Mouse (Mus musculus): ENCODE results near the gene Ccnt2. TPM values are rescaled to one million over a fixed set of nuclear protein-coding genes. Genes with fewer than 3 reads are reported as not detected.

Gene Ccnt2
- polyA plus RNA-seq, 1 experiment = 53.9 TPM

GRCm38 (mm10) chr1:127795087-127795769 lies 21.3 kb downstream of the Ccnt2 start:
- H3K27me3 ChIP-seq (ENCODE audit: control insufficient read depth, insufficient read depth, low read length) = no peaks in the 10 kb centered on the region
- WGBS = 77% methylated on average over 6 of the region's 6 CpGs
- no peak overlapping the region for H3K27ac ChIP-seq (ENCODE audit: insufficient read depth, low read length)
- no peak for DNase-seq
- no peak overlapping the region for H3K4me3 ChIP-seq (replicated peaks; ENCODE audit: insufficient read depth, low read depth, low read length)
- H3K4me1 ChIP-seq (ENCODE audit: control insufficient read depth, insufficient read depth, low read length) = 0 out of 2 replicates have a peak, but pooled peaks cover 3% of the 10 kb centered on the region
- no peak for TF ChIP-seq POLR2A (IDR thresholded peaks at IDR 0.05; ENCODE audit: borderline replicate concordance, insufficient read depth, low read length)
- TF ChIP-seq CTCF (IDR thresholded peaks at IDR 0.05; ENCODE audit: borderline replicate concordance, insufficient read depth, low read depth, low read length) = no peak

- Histone ChIP-seq H3K4me3 (replicated peaks; ENCODE audit: insufficient read depth, low read depth, low read length) (no peak overlapping the region), H3K27me3 (ENCODE audit: control insufficient read depth, insufficient read depth, low read length) (no peaks in the 10 kb centered on the region), H3K4me1 (ENCODE audit: control insufficient read depth, insufficient read depth, low read length) (0 out of 2 replicates have a peak, but pooled peaks cover 3% of the 10 kb centered on the region), H3K27ac (ENCODE audit: insufficient read depth, low read length) (no peak overlapping the region)
- no peak for DNase-seq
- no peak for TF ChIP-seq CTCF (IDR thresholded peaks at IDR 0.05; ENCODE audit: borderline replicate concordance, insufficient read depth, low read depth, low read length)
- TF ChIP-seq POLR2A (IDR thresholded peaks at IDR 0.05; ENCODE audit: borderline replicate concordance, insufficient read depth, low read length) = no peak
- WGBS = 92% methylated on average over 4 of the region's 4 CpGs
Measured at GRCm38 (mm10) chr1:127796341-127796740, 22.4 kb downstream of the Ccnt2 start.

GRCm38 (mm10) chr1:127796752-127797151 lies 22.8 kb downstream of the Ccnt2 start:
- no peak overlapping the region for H3K27ac ChIP-seq (ENCODE audit: insufficient read depth, low read length)
- no peak for DNase-seq
- 0 out of 2 replicates have a peak, but pooled peaks cover 3% of the 10 kb centered on the region for H3K4me1 ChIP-seq (ENCODE audit: control insufficient read depth, insufficient read depth, low read length)
- H3K27me3 ChIP-seq (ENCODE audit: control insufficient read depth, insufficient read depth, low read length) = no peaks in the 10 kb centered on the region
- no peak for TF ChIP-seq CTCF (IDR thresholded peaks at IDR 0.05; ENCODE audit: borderline replicate concordance, insufficient read depth, low read depth, low read length)
- no peak for TF ChIP-seq POLR2A (IDR thresholded peaks at IDR 0.05; ENCODE audit: borderline replicate concordance, insufficient read depth, low read length)
- H3K4me3 ChIP-seq (replicated peaks; ENCODE audit: insufficient read depth, low read depth, low read length) = no peak overlapping the region
- WGBS = 86% methylated on average over 1 of the region's 1 CpGs

- no peak overlapping the region for H3K4me3 ChIP-seq (replicated peaks; ENCODE audit: insufficient read depth, low read depth, low read length)
Measured at GRCm38 (mm10) chr1:127802916-127803315, 29.0 kb downstream of the Ccnt2 start.

GRCm38 (mm10) chr1:127808671-127809070 lies 34.7 kb downstream of the Ccnt2 start:
- no peaks in the 10 kb centered on the region for H3K27me3 ChIP-seq (ENCODE audit: control insufficient read depth, insufficient read depth, low read length)
- no peak for TF ChIP-seq POLR2A (IDR thresholded peaks at IDR 0.05; ENCODE audit: borderline replicate concordance, insufficient read depth, low read length)
- TF ChIP-seq CTCF (IDR thresholded peaks at IDR 0.05; ENCODE audit: borderline replicate concordance, insufficient read depth, low read depth, low read length) = no peak
- H3K27ac ChIP-seq (ENCODE audit: insufficient read depth, low read length) = no peak overlapping the region
- H3K4me1 ChIP-seq (ENCODE audit: control insufficient read depth, insufficient read depth, low read length) = no peaks in the 10 kb centered on the region
- DNase-seq = no peak
- no peak overlapping the region for H3K4me3 ChIP-seq (replicated peaks; ENCODE audit: insufficient read depth, low read depth, low read length)
- WGBS = 97% methylated on average over 7 of the region's 7 CpGs

More at GRCm38 (mm10) chr1:127802916-127803315, 29.0 kb downstream of the Ccnt2 start:
- no peak for DNase-seq
- Histone ChIP-seq H3K27ac (ENCODE audit: insufficient read depth, low read length) (no peak overlapping the region), H3K4me1 (ENCODE audit: control insufficient read depth, insufficient read depth, low read length) (no peaks in the 10 kb centered on the region), H3K27me3 (ENCODE audit: control insufficient read depth, insufficient read depth, low read length) (no peaks in the 10 kb centered on the region)
- WGBS = 90% methylated on average over 8 of the region's 8 CpGs
- TF ChIP-seq CTCF (IDR thresholded peaks at IDR 0.05; ENCODE audit: borderline replicate concordance, insufficient read depth, low read depth, low read length) (no peak), POLR2A (IDR thresholded peaks at IDR 0.05; ENCODE audit: borderline replicate concordance, insufficient read depth, low read length) (no peak)

- TF ChIP-seq CTCF (IDR thresholded peaks at IDR 0.05; ENCODE audit: borderline replicate concordance, insufficient read depth, low read depth, low read length) (no peak), POLR2A (IDR thresholded peaks at IDR 0.05; ENCODE audit: borderline replicate concordance, insufficient read depth, low read length) (no peak)
- H3K4me3 ChIP-seq (replicated peaks; ENCODE audit: insufficient read depth, low read depth, low read length) = no peak overlapping the region
- WGBS = 47% methylated on average over 7 of the region's 7 CpGs
- no peaks in the 10 kb centered on the region for H3K27me3 ChIP-seq (ENCODE audit: control insufficient read depth, insufficient read depth, low read length)
- DNase-seq = no peak
- H3K27ac ChIP-seq (ENCODE audit: insufficient read depth, low read length) = no peak overlapping the region
- H3K4me1 ChIP-seq (ENCODE audit: control insufficient read depth, insufficient read depth, low read length) = no peaks in the 10 kb centered on the region
Measured at GRCm38 (mm10) chr1:127812929-127813328, 39.0 kb downstream of the Ccnt2 start.

GRCm38 (mm10) chr1:127816381-127816780 lies 42.4 kb downstream of the Ccnt2 start:
- no peaks in the 10 kb centered on the region for H3K4me1 ChIP-seq (ENCODE audit: control insufficient read depth, insufficient read depth, low read length)
- no peak overlapping the region for H3K27ac ChIP-seq (ENCODE audit: insufficient read depth, low read length)
- H3K4me3 ChIP-seq (replicated peaks; ENCODE audit: insufficient read depth, low read depth, low read length) = no peak overlapping the region
- no peaks in the 10 kb centered on the region for H3K27me3 ChIP-seq (ENCODE audit: control insufficient read depth, insufficient read depth, low read length)
- TF ChIP-seq CTCF (IDR thresholded peaks at IDR 0.05; ENCODE audit: borderline replicate concordance, insufficient read depth, low read depth, low read length) = no peak
- no peak for DNase-seq
- 81% methylated on average over 6 of the region's 6 CpGs for WGBS

GRCm38 (mm10) chr1:127827325-127827724 lies 53.4 kb downstream of the Ccnt2 start:
- Histone ChIP-seq H3K4me3 (replicated peaks; ENCODE audit: insufficient read depth, low read depth, low read length) (no peak overlapping the region), H3K4me1 (ENCODE audit: control insufficient read depth, insufficient read depth, low read length) (no peaks in the 10 kb centered on the region), H3K27me3 (ENCODE audit: control insufficient read depth, insufficient read depth, low read length) (no peaks in the 10 kb centered on the region), H3K27ac (ENCODE audit: insufficient read depth, low read length) (no peak overlapping the region)
- TF ChIP-seq POLR2A (IDR thresholded peaks at IDR 0.05; ENCODE audit: borderline replicate concordance, insufficient read depth, low read length) = no peak
- TF ChIP-seq CTCF (IDR thresholded peaks at IDR 0.05; ENCODE audit: borderline replicate concordance, insufficient read depth, low read depth, low read length) = peak; percentile 29; the same call in 1 of the 2 replicates
- WGBS = 22% methylated on average over 2 of the region's 2 CpGs
- DNase-seq = peak in 1 of 2 experiments; percentile 16

Measured in cerebellum, adult 2 months (tissue).